Mouse (Mus musculus): ENCODE data around the gene Scn5a.

GRCm38 (mm10) chr9:119563617-119564016 is 15.2 kb downstream of the Scn5a start:
- TF ChIP-seq CTCF (IDR thresholded peaks at IDR 0.05; ENCODE audit: low read depth) (no peak), EP300 (IDR thresholded peaks at IDR 0.05; ENCODE audit: low read depth) (no peak)

Data from liver, embryonic 14.5 days (tissue).